Mouse (Mus musculus): ENCODE data around the gene Maml1. TPM values are rescaled to one million over a fixed set of nuclear protein-coding genes. Genes with fewer than 3 reads are reported as not detected.

Maml1 gene
- polyA plus RNA-seq, 1 experiment from 2014 or later: 5.8 TPM

DNA sequence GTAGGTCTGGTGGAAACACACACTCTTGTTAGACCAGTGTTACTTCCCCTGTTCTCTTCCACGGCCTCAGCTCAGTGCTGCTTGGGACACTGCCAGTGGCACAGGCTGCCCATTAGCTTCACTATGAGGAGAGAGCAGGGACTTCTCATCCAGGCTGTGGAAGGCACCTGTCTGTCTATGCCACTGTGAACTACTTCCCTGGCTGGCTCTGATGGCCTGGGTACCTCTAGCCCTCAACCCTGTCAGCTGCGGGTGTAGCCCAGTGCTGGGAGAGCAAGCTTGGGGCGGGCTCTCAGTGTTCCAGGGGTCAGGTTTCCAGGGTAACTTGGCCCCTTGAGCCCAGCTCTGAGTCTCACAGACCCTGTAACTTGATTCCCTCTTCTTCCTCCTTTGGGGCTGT is 63.3 kb downstream of the Maml1 start:
- 33% methylated on average over 3 of the region's 3 CpGs for WGBS
- no peak overlapping the region for H3K27ac ChIP-seq (replicated peaks)
- ATAC-seq (ENCODE audit: insufficient number of reproducible peaks, low FRiP score, low TSS enrichment, low read depth): no peak
- no peaks in the 10 kb centered on the region for H3K27me3 ChIP-seq
- peaks cover 26% of the 10 kb centered on the region for H3K36me3 ChIP-seq
- H3K9me3 ChIP-seq (replicated peaks): no peaks in the 10 kb centered on the region
- no peak overlapping the region for H3K4me2 ChIP-seq (replicated peaks)
- H3K4me3 ChIP-seq (replicated peaks): no peak overlapping the region
- no peak overlapping the region for H3K9ac ChIP-seq
- peaks cover 47% of the 10 kb centered on the region for H3K4me1 ChIP-seq

DNA sequence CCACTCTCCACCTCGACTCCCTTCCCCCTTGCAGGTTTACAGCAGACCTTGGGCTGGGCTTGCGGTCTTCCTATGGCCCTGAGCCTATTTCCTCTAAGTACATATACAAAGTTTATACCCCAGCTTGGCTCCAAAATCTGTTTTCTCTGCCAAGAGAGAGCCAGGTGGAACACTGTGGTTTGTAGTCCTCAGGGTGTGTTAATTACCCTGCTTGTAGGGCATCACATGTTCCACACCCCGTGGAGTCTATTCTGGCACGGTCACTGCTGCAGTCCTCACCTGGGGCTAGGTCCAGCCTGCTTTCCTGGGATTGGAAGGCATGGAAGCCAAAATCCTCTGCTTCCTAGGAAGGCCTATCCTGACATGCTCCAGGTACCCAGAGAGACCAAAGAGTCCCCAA is 64.4 kb downstream of the Maml1 start:
- no peak overlapping the region for H3K4me2 ChIP-seq (replicated peaks)
- no peaks in the 10 kb centered on the region for H3K27me3 ChIP-seq
- H3K36me3 ChIP-seq: peaks cover 16% of the 10 kb centered on the region
- H3K9me3 ChIP-seq (replicated peaks): no peaks in the 10 kb centered on the region
- H3K4me3 ChIP-seq (replicated peaks): no peak overlapping the region
- H3K4me1 ChIP-seq: peaks cover 47% of the 10 kb centered on the region
- no peak overlapping the region for H3K27ac ChIP-seq (replicated peaks)
- H3K9ac ChIP-seq: no peak overlapping the region
- 77% methylated on average over 4 of the region's 4 CpGs for WGBS
- ATAC-seq (ENCODE audit: insufficient number of reproducible peaks, low FRiP score, low TSS enrichment, low read depth): no peak

- Histone ChIP-seq H3K27ac (replicated peaks) (no peak overlapping the region), H3K4me3 (replicated peaks) (peak overlapping the region; percentile 86; the same call in 1 of the 2 replicates), H3K4me1 (peaks cover 47% of the 10 kb centered on the region), H3K27me3 (no peaks in the 10 kb centered on the region), H3K9me3 (replicated peaks) (no peaks in the 10 kb centered on the region), H3K36me3 (peaks cover 11% of the 10 kb centered on the region), H3K9ac (no peak overlapping the region), H3K4me2 (replicated peaks) (peak overlapping the region; percentile 93)
- WGBS: 86% methylated on average over 3 of the region's 3 CpGs
- no peak for ATAC-seq (ENCODE audit: insufficient number of reproducible peaks, low FRiP score, low TSS enrichment, low read depth)
Measured at GRCm38 (mm10) chr11:50227226-50227625, 64.9 kb downstream of the Maml1 start.

DNA sequence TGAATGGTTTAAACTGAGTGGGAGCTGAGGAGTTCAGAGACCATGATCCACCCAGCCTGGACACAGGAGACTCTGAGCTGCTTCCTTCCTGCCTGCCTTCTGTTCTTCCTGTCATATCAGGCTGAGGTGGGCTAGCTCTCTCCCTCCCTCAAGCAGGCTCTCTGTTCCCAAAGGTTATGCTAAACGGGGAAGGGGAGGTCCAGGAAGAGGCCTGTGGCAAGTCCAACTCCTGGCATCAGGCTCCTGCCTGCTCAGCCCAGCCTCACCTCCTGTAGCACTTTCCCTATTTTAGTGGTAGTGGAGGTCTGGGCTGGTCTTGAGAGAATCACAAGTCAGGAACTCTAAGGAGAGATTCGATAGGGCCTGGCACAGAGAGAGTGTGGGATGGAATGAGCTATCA is 65.7 kb downstream of the Maml1 start:
- WGBS: 48% methylated on average over 2 of the region's 2 CpGs
- Histone ChIP-seq H3K9me3 (replicated peaks) (no peaks in the 10 kb centered on the region), H3K36me3 (peaks cover 3% of the 10 kb centered on the region; the same call in 1 of the 2 replicates), H3K4me3 (replicated peaks) (peak overlapping the region; percentile 86), H3K4me2 (replicated peaks) (peak overlapping the region; percentile 93), H3K27ac (replicated peaks) (no peak overlapping the region), H3K9ac (no peak overlapping the region), H3K27me3 (no peaks in the 10 kb centered on the region), H3K4me1 (peaks cover 47% of the 10 kb centered on the region)
- ATAC-seq (ENCODE audit: insufficient number of reproducible peaks, low FRiP score, low TSS enrichment, low read depth): no peak

GRCm38 (mm10) chr11:50225611-50226378 is 66.3 kb downstream of the Maml1 start:
- H3K9ac ChIP-seq: peak overlapping the region; percentile 92
- peak overlapping the region; percentile 93 for H3K4me2 ChIP-seq (replicated peaks)
- H3K36me3 ChIP-seq: 0 out of 2 replicates have a peak, but pooled peaks cover under 1% of the 10 kb centered on the region
- H3K27ac ChIP-seq (replicated peaks): peak overlapping the region; percentile 82
- peak overlapping the region; percentile 86 for H3K4me3 ChIP-seq (replicated peaks)
- ATAC-seq (ENCODE audit: insufficient number of reproducible peaks, low FRiP score, low TSS enrichment, low read depth): 0 out of 2 replicates have a peak, but pooled peaks have one; percentile 3
- 2% methylated on average over 34 of the region's 34 CpGs for WGBS
- no peaks in the 10 kb centered on the region for H3K27me3 ChIP-seq
- H3K9me3 ChIP-seq (replicated peaks): no peaks in the 10 kb centered on the region
- peaks cover 44% of the 10 kb centered on the region for H3K4me1 ChIP-seq

GRCm38 (mm10) chr11:50224671-50225530 is 67.2 kb downstream of the Maml1 start:
- under 1% methylated on average over 66 of the region's 70 CpGs for WGBS
- Histone ChIP-seq H3K9ac (peak overlapping the region; percentile 92), H3K9me3 (replicated peaks) (no peaks in the 10 kb centered on the region), H3K27ac (replicated peaks) (peak overlapping the region; percentile 82), H3K4me3 (replicated peaks) (peak overlapping the region; percentile 86), H3K36me3 (no peaks in the 10 kb centered on the region), H3K27me3 (no peaks in the 10 kb centered on the region), H3K4me1 (peaks cover 38% of the 10 kb centered on the region), H3K4me2 (replicated peaks) (peak overlapping the region; percentile 93)
- peak; percentile 86 for ATAC-seq (ENCODE audit: insufficient number of reproducible peaks, low FRiP score, low TSS enrichment, low read depth)

DNA sequence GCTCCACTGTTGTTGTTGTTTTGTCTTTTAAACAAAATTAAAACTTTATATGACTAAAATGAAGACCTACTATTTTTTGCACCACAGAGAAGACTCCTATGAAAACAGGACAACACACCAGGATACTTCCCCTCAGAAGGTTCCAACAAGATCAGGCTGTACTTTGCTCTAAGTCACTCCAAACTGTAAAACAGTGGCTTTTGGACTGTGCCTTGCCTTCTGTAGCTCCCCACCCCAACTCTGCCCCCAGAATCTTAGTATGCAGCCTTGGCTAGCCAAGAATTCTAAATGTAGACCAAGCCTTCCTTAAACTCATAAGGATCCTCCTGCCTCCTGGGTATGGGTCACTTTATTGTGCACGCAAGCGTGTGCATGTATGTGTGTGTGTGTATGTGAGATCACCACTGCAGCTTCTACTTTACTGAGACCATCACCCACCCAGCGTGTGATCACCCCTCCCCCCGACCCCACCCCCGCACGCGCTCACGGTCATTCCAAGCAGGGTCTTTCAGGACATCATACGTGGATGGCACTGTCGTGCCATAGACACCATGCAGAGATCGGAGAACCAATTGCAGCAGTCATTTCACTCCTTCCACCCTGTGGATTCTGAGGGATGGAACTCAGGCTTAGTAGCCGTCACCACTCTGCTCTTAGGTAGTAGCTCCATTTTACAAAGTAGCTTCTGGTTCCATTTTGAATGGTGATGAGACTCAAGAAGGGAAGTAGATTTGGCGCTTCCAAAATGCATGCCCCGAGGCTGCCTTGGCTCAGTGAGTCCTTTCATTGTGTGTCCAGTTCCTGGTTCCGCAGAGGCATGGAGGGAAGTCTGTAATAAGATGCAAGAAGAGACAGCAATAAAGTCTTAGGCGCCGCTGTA is 68.1 kb downstream of the Maml1 start:
- no peak for ATAC-seq (ENCODE audit: insufficient number of reproducible peaks, low FRiP score, low TSS enrichment, low read depth)
- 6% methylated on average over 17 of the region's 17 CpGs for WGBS
- Histone ChIP-seq H3K4me1 (peaks cover 34% of the 10 kb centered on the region), H3K9ac (peak overlapping the region; percentile 92), H3K4me2 (replicated peaks) (peak overlapping the region; percentile 93), H3K9me3 (replicated peaks) (no peaks in the 10 kb centered on the region), H3K4me3 (replicated peaks) (peak overlapping the region; percentile 86), H3K27ac (replicated peaks) (peak overlapping the region; percentile 82), H3K27me3 (no peaks in the 10 kb centered on the region), H3K36me3 (no peaks in the 10 kb centered on the region)

DNA sequence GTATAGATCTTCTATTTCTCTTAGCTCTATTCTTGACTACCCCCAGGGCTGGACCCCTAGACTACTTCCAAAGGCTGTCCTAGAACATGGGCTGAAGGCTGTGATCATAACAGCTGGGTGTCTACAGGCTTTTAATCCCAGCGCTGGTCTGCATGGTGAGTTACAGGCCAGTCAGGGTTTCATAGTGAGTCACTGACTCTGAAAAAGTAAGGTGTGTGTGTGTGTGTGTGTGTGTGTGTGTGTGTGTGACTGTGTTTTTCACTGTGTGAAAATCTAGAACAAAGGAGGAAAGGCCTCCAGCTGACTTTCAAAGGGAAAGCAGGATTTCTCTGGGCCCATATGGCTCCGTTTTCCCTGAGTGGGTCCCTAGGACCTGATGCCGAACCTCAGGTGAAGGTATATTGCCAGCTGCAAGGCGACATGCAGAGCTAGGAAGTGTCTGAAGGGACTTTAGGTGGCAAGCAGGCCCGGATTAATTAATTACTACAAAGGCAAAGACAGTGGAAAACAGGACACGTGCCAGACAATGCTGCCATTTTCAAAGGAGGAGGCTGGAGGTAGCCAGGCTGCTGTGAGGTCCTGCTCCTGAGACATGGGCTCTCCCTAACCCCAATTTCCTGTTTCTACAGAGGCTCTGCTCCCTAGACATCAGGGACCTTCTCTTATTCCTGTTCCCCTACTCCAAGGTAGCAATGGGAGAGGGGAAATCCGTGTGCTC is 69.4 kb downstream of the Maml1 start:
- no peaks in the 10 kb centered on the region for H3K36me3 ChIP-seq
- no peak overlapping the region for H3K9ac ChIP-seq
- 52% methylated on average over 7 of the region's 7 CpGs for WGBS
- no peak overlapping the region for H3K4me2 ChIP-seq (replicated peaks)
- no peaks in the 10 kb centered on the region for H3K27me3 ChIP-seq
- peaks cover 26% of the 10 kb centered on the region for H3K4me1 ChIP-seq
- H3K9me3 ChIP-seq (replicated peaks): no peaks in the 10 kb centered on the region
- no peak overlapping the region for H3K27ac ChIP-seq (replicated peaks)
- no peak overlapping the region for H3K4me3 ChIP-seq (replicated peaks)
- ATAC-seq (ENCODE audit: insufficient number of reproducible peaks, low FRiP score, low TSS enrichment, low read depth): no peak

GRCm38 (mm10) chr11:50219833-50220232 is 72.3 kb downstream of the Maml1 start:
- no peaks in the 10 kb centered on the region for H3K27me3 ChIP-seq
- H3K9me3 ChIP-seq (replicated peaks): no peaks in the 10 kb centered on the region
- no peak overlapping the region for H3K4me3 ChIP-seq (replicated peaks)
- H3K9ac ChIP-seq: no peak overlapping the region
- H3K4me1 ChIP-seq: peaks cover 23% of the 10 kb centered on the region
- H3K27ac ChIP-seq (replicated peaks): no peak overlapping the region
- no peaks in the 10 kb centered on the region for H3K36me3 ChIP-seq
- H3K4me2 ChIP-seq (replicated peaks): no peak overlapping the region
- no peak for ATAC-seq (ENCODE audit: insufficient number of reproducible peaks, low FRiP score, low TSS enrichment, low read depth)
- WGBS: 35% methylated on average over 2 of the region's 2 CpGs

DNA sequence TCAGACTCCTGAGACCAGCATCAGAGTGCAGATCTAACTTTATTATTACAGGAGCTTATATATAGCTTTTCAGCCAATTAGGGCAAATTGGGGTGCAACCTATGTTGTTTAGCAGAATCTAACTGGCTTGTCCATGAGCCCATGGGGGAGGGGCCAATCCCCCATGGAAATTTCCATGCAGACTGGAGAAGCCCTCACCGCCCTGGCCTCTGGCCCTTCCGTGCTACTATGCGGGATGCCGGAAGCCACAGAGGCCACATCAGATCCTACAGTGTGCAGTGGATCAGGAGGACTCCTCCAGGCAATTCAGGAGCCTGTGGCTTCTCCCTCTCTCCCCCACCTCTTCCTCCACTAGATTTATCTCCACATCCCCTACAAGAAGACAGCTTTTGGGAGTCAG is 74.3 kb downstream of the Maml1 start:
- no peaks in the 10 kb centered on the region for H3K36me3 ChIP-seq
- 60% methylated on average over 4 of the region's 4 CpGs for WGBS
- no peaks in the 10 kb centered on the region for H3K27me3 ChIP-seq
- H3K9ac ChIP-seq: no peak overlapping the region
- no peak for ATAC-seq (ENCODE audit: insufficient number of reproducible peaks, low FRiP score, low TSS enrichment, low read depth)
- no peak overlapping the region for H3K4me3 ChIP-seq (replicated peaks)
- H3K4me1 ChIP-seq: peaks cover 16% of the 10 kb centered on the region
- no peak overlapping the region for H3K4me2 ChIP-seq (replicated peaks)
- H3K9me3 ChIP-seq (replicated peaks): no peaks in the 10 kb centered on the region
- no peak overlapping the region for H3K27ac ChIP-seq (replicated peaks)
